Mouse (Mus musculus): ENCODE data around the gene Rufy3. TPM values are rescaled to one million over a fixed set of nuclear protein-coding genes. Genes with fewer than 3 reads are reported as not detected.
A peak's percentile ranks its signal among the peaks of the same experiment; 100 is the strongest.

Gene Rufy3
- polyA plus RNA-seq, 1 experiment from 2014 or later = 10.7 TPM

DNA sequence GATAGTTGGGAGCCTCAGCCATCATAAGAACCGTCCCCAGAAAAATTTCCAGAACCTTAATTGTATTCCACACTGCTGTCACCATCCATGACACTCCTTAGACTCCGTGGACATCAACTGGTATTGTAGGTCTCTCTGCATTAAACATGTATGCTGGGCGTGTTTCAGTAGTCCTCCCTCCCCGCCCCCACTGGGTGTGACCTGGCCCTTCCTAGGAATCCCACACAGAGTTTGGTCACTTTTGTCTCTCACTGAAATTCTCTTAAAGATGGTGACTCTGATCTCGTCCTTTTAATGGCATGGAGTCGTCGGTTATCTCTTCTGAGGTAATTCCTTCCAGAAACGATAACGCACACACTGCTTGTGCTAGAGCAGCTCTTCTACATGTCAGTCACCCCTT is 118.9 kb downstream of the Rufy3 start:
- Histone ChIP-seq H3K36me3 (ENCODE audit: control insufficient read depth, insufficient read depth, low read length) (no peaks in the 10 kb centered on the region), H3K9me3 (ENCODE audit: control insufficient read depth, low read length) (no peaks in the 10 kb centered on the region), H3K9ac (ENCODE audit: low read depth, low read length) (no peak overlapping the region), H3K4me1 (replicated peaks; ENCODE audit: control insufficient read depth, insufficient read depth, low read length) (peaks cover 7% of the 10 kb centered on the region), H3K4me2 (no peak overlapping the region), H3K4me3 (ENCODE audit: low read depth, low read length) (no peak overlapping the region), H3K27me3 (replicated peaks; ENCODE audit: control insufficient read depth, insufficient read depth, low read length) (peaks cover 14% of the 10 kb centered on the region), H3K27ac (ENCODE audit: low read depth, low read length) (no peak overlapping the region)
- no peak for DNase-seq (ENCODE audit: low spot score)
- ATAC-seq (replicated peaks; ENCODE audit: low FRiP score) = no peak
- 72% methylated on average over 9 of the region's 9 CpGs for WGBS

DNA sequence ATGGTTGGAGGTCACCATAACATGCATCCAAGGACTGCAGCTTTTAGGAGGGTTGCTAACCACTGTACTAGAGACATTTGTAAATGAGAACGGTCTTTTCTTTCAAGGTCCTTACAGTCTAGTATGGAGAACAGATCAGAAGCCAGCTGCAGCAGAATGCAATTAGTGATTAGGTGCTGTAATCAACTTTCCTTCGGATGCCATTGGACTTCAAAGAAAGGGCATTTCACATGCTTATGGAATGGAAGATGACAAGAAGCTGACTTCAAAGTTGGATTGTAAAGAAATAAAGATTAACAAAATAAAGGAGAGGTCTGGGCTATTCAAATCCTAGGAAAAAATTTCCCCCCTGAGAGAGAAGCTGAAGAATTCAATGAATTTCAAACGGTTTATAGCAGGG is 119.4 kb downstream of the Rufy3 start:
- Histone ChIP-seq H3K4me3 (ENCODE audit: low read depth, low read length) (no peak overlapping the region), H3K9ac (ENCODE audit: low read depth, low read length) (no peak overlapping the region), H3K36me3 (ENCODE audit: control insufficient read depth, insufficient read depth, low read length) (no peaks in the 10 kb centered on the region), H3K27ac (ENCODE audit: low read depth, low read length) (no peak overlapping the region), H3K4me2 (no peak overlapping the region), H3K9me3 (ENCODE audit: control insufficient read depth, low read length) (no peaks in the 10 kb centered on the region), H3K27me3 (replicated peaks; ENCODE audit: control insufficient read depth, insufficient read depth, low read length) (peaks cover 14% of the 10 kb centered on the region), H3K4me1 (replicated peaks; ENCODE audit: control insufficient read depth, insufficient read depth, low read length) (peaks cover 3% of the 10 kb centered on the region)
- DNase-seq (ENCODE audit: low spot score) (no peak), ATAC-seq (replicated peaks; ENCODE audit: low FRiP score) (no peak)
- WGBS = 24% methylated on average over 3 of the region's 3 CpGs

DNA sequence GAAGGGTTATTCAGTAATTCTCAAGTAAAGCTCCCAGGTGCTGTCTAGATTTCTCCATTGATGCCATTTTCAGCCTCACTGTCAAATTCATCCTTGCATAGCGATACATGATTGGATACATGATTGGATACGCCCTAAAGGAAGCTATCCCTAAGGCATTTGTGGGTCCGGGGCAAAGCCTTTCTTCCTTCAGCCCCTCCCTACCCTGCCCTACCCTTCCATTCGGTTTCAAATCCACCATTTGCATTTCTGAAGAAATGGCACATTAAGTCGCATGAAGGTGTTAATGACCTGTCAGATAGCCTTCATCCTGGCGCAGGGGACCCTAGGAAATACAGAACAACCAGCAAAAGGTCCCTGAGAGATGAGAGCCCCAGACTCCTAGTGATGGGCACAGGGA is 120.5 kb downstream of the Rufy3 start:
- DNase-seq (ENCODE audit: low spot score) (no peak), ATAC-seq (replicated peaks; ENCODE audit: low FRiP score) (no peak)
- H3K36me3 ChIP-seq (ENCODE audit: control insufficient read depth, insufficient read depth, low read length) = no peaks in the 10 kb centered on the region
- peaks cover 14% of the 10 kb centered on the region for H3K27me3 ChIP-seq (replicated peaks; ENCODE audit: control insufficient read depth, insufficient read depth, low read length)
- WGBS = 18% methylated on average over 6 of the region's 6 CpGs
- H3K4me2 ChIP-seq = no peak overlapping the region
- no peak overlapping the region for H3K27ac ChIP-seq (ENCODE audit: low read depth, low read length)
- H3K4me1 ChIP-seq (replicated peaks; ENCODE audit: control insufficient read depth, insufficient read depth, low read length) = no peaks in the 10 kb centered on the region
- H3K9ac ChIP-seq (ENCODE audit: low read depth, low read length) = no peak overlapping the region
- H3K9me3 ChIP-seq (ENCODE audit: control insufficient read depth, low read length) = no peaks in the 10 kb centered on the region
- H3K4me3 ChIP-seq (ENCODE audit: low read depth, low read length) = no peak overlapping the region

DNA sequence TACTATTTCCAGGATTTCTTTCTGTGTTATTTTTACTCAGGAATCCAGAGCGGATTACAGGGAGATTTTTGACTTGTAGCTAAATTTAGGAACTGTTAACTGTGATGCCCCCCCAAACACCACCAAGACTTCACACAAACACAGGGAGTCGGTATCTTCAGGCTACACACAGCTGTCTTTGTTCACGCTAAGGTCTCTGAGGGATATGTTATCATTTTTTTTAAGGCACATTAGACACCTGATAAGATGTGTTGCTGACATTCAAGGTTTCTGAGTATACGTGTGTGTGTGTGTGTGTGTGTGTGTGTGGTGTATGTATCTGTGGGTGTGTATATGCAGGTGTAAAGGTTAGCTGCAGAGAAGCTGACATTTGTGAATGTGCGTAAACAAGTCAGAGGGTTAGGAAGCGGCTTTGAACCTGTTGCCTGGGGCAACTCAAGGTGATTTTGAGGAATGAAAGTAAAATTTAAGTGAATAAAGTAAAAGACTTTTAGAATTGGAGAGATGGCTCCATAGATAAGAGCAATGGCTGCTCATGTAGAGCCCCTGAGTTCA is 121.0 kb downstream of the Rufy3 start:
- H3K4me1 ChIP-seq (replicated peaks; ENCODE audit: control insufficient read depth, insufficient read depth, low read length) = no peaks in the 10 kb centered on the region
- no peaks in the 10 kb centered on the region for H3K9me3 ChIP-seq (ENCODE audit: control insufficient read depth, low read length)
- DNase-seq (ENCODE audit: low spot score) (no peak), ATAC-seq (replicated peaks; ENCODE audit: low FRiP score) (peak; percentile 57)
- H3K4me2 ChIP-seq = no peak overlapping the region
- H3K36me3 ChIP-seq (ENCODE audit: control insufficient read depth, insufficient read depth, low read length) = no peaks in the 10 kb centered on the region
- no peak overlapping the region for H3K9ac ChIP-seq (ENCODE audit: low read depth, low read length)
- peaks cover 14% of the 10 kb centered on the region for H3K27me3 ChIP-seq (replicated peaks; ENCODE audit: control insufficient read depth, insufficient read depth, low read length)
- WGBS = 48% methylated on average over 6 of the region's 6 CpGs
- no peak overlapping the region for H3K27ac ChIP-seq (ENCODE audit: low read depth, low read length)
- no peak overlapping the region for H3K4me3 ChIP-seq (ENCODE audit: low read depth, low read length)

DNA sequence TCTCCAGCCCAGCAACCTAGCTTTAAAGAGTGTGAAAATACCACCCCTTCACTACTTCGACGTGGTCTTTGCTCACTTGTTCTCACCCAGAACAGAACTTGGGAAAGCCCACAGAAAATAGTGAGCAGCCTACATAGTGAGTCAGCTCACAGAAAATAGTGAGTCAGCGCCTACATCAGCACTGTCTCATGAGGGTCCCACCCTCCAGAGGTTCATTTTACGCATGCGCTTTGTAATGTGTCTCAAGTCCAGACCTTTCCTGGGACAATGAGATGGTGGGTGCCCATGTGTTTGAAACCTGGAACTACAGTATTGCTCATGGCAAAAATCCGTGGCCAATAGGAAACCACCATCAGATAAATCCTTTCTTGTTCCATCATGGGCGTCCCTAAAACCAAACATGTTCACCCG is 123.2 kb downstream of the Rufy3 start:
- Histone ChIP-seq H3K9ac (ENCODE audit: low read depth, low read length) (no peak overlapping the region), H3K4me1 (replicated peaks; ENCODE audit: control insufficient read depth, insufficient read depth, low read length) (no peaks in the 10 kb centered on the region), H3K27me3 (replicated peaks; ENCODE audit: control insufficient read depth, insufficient read depth, low read length) (peaks cover 14% of the 10 kb centered on the region), H3K27ac (ENCODE audit: low read depth, low read length) (no peak overlapping the region), H3K9me3 (ENCODE audit: control insufficient read depth, low read length) (no peaks in the 10 kb centered on the region), H3K4me3 (ENCODE audit: low read depth, low read length) (no peak overlapping the region), H3K36me3 (ENCODE audit: control insufficient read depth, insufficient read depth, low read length) (no peaks in the 10 kb centered on the region), H3K4me2 (no peak overlapping the region)
- DNase-seq (ENCODE audit: low spot score) = no peak
- WGBS = 67% methylated on average over 8 of the region's 8 CpGs
- no peak for ATAC-seq (replicated peaks; ENCODE audit: low FRiP score)

DNA sequence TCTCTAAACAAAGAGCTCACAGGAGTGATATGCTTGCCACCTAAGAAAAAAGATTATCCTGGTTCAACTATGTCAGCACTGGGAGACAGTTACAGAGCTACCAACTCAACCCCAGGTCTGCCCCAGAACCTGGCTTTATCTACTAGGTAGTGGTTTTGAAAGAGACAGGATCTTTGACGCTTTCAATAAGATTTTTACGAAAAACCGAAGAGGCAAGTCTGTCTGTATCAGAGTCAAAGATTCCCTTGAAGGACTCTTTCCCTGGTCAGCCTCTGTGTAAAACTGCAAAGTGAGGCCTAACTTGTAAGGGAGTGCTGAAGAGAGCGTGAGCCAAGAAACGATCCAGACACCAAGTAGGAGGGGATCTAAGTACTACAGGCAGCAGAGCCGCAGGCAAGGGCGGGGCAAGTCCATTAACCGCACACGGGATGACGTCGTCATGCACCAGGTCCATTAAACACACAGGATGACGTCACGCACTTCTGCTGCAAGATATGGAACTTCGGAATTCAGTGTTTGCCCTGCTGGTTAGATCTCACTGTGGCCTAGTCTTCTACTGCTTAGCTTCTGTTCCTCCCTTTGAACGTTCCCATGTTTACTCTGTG is 123.8 kb downstream of the Rufy3 start:
- DNase-seq (ENCODE audit: low spot score) = no peak
- peaks cover 14% of the 10 kb centered on the region for H3K27me3 ChIP-seq (replicated peaks; ENCODE audit: control insufficient read depth, insufficient read depth, low read length)
- no peaks in the 10 kb centered on the region for H3K4me1 ChIP-seq (replicated peaks; ENCODE audit: control insufficient read depth, insufficient read depth, low read length)
- no peaks in the 10 kb centered on the region for H3K9me3 ChIP-seq (ENCODE audit: control insufficient read depth, low read length)
- no peak overlapping the region for H3K27ac ChIP-seq (ENCODE audit: low read depth, low read length)
- no peak overlapping the region for H3K9ac ChIP-seq (ENCODE audit: low read depth, low read length)
- no peaks in the 10 kb centered on the region for H3K36me3 ChIP-seq (ENCODE audit: control insufficient read depth, insufficient read depth, low read length)
- H3K4me3 ChIP-seq (ENCODE audit: low read depth, low read length) = no peak overlapping the region
- WGBS = 66% methylated on average over 15 of the region's 15 CpGs
- peak; percentile 22; the same call in 1 of the 2 replicates for ATAC-seq (replicated peaks; ENCODE audit: low FRiP score)
- H3K4me2 ChIP-seq = no peak overlapping the region

DNA sequence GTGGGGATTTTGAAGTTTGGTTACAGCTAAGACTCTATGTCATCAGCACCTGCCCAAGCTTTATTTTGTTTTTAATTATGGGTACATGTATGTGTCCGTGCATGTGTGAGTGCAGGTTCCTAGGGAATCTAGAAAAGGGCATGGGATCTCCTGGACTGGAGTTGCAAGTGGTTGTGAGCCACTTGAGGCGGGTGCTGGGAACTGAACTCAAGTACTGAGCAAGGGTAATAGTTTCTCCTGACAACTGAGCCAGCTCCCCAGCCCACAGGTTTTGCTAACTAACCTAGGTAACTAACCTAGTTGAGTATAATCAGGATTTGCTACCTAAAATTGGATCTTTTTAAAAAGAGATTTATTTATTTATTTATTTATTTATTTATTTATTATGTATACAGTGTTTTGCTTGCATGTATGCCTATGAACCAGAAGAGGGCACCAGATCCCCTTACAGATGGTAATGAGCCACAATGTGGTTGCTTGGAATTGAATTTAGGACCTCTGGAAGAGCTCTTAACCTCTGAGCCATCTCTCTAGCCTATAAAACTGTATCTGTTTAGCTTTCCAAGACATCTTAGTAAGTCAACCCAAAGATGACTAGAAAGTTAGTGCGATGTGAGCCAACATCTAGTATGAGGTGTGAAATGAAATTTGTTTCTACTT is 124.6 kb downstream of the Rufy3 start:
- no peaks in the 10 kb centered on the region for H3K9me3 ChIP-seq (ENCODE audit: control insufficient read depth, low read length)
- H3K36me3 ChIP-seq (ENCODE audit: control insufficient read depth, insufficient read depth, low read length) = no peaks in the 10 kb centered on the region
- DNase-seq (ENCODE audit: low spot score) (no peak), ATAC-seq (replicated peaks; ENCODE audit: low FRiP score) (no peak)
- no peaks in the 10 kb centered on the region for H3K4me1 ChIP-seq (replicated peaks; ENCODE audit: control insufficient read depth, insufficient read depth, low read length)
- WGBS = 69% methylated on average over 3 of the region's 3 CpGs
- no peak overlapping the region for H3K27ac ChIP-seq (ENCODE audit: low read depth, low read length)
- no peak overlapping the region for H3K4me2 ChIP-seq
- no peak overlapping the region for H3K4me3 ChIP-seq (ENCODE audit: low read depth, low read length)
- H3K27me3 ChIP-seq (replicated peaks; ENCODE audit: control insufficient read depth, insufficient read depth, low read length) = peaks cover 14% of the 10 kb centered on the region
- H3K9ac ChIP-seq (ENCODE audit: low read depth, low read length) = no peak overlapping the region

DNA sequence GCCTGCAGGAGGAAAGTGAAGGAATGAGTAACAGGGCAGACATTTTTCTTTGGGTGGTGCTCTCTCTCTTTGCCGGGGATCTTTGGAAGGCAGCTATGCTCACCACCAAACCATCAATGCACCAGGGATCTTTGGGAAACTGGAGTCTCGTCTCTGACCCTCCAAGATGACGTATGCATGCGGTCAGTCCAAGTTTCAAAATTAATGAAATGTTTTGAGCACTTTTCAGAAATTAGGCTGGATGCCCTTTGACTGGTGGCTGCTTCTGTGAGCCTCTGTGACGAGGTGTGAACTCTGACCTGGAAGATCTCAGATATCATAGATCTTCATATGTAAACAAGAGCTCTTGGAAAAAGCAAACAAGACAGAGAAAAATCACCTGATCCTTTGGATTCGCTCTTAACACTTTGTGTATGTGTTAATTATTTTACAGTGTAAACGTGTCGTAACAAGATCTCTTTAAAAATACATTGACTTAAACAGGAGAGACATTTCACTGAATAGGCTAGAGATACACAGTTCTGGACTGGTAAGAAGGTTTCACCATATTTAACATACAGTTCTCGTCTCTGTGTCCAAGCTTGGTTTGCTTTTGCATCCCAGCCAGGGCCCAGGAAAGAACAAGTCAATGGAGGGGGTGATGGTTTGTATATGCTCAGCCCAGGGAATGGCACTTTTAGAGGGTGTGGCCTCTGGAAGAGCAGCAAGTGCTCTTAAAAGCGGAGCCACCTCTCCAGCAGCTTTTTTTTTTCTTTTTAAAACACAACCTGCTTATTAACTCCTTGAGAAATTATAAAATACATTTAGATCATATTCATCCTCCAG is 126.1 kb downstream of the Rufy3 start:
- H3K4me1 ChIP-seq (replicated peaks; ENCODE audit: control insufficient read depth, insufficient read depth, low read length) = no peaks in the 10 kb centered on the region
- no peaks in the 10 kb centered on the region for H3K9me3 ChIP-seq (ENCODE audit: control insufficient read depth, low read length)
- H3K27ac ChIP-seq (ENCODE audit: low read depth, low read length) = no peak overlapping the region
- ATAC-seq (replicated peaks; ENCODE audit: low FRiP score) (no peak), DNase-seq (ENCODE audit: low spot score) (no peak)
- H3K9ac ChIP-seq (ENCODE audit: low read depth, low read length) = no peak overlapping the region
- no peak overlapping the region for H3K4me2 ChIP-seq
- no peaks in the 10 kb centered on the region for H3K36me3 ChIP-seq (ENCODE audit: control insufficient read depth, insufficient read depth, low read length)
- WGBS = 70% methylated on average over 10 of the region's 10 CpGs
- H3K4me3 ChIP-seq (ENCODE audit: low read depth, low read length) = no peak overlapping the region
- peaks cover 3% of the 10 kb centered on the region for H3K27me3 ChIP-seq (replicated peaks; ENCODE audit: control insufficient read depth, insufficient read depth, low read length)
